Mouse (Mus musculus): ENCODE results near the gene Srl.

DNA sequence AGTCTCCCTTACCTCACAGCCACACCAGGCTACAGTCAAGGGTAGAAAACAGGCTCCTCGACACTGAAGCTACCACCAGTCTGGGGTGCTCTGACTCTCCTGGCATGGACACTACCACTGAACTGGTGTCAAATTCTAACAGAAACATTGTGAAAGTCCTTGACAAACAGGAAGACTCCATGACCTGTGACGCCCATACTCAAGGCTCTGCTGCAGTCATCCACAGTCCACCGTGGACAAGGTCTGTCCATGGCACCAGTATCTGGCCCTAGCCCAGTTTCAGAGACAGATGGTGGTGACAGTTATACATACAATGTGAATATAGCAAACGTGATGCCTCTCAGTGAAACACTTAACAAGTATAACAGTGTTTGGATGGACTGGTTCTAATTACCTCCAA is 109.8 kb downstream of the Srl start:
- TF ChIP-seq POLR2A (IDR thresholded peaks at IDR 0.05; ENCODE audit: borderline replicate concordance, extremely low read depth, low read depth, low read length) (no peak), CTCF (IDR thresholded peaks at IDR 0.05; ENCODE audit: insufficient read depth, low read length) (no peak)
